Mouse (Mus musculus) adrenal gland, postnatal 14 days (tissue): Measurements from ENCODE around the gene Grsf1. TPM values are rescaled to one million over a fixed set of nuclear protein-coding genes. Genes with fewer than 3 reads are reported as not detected.
A peak's percentile ranks its signal among the peaks of the same experiment; 100 is the strongest.

Source experiments
- DNase-seq: peaks from one replicate; pipeline ENCODE4 v3.0.0; 2021; ENCODE audit warnings: mixed read lengths
- total RNA-seq: library from RNA; stranded (reverse); gene quantifications from 2 replicates; pipeline ENCODE4 v1.2.3, GENCODE M21; 2021

Gene Grsf1
- total RNA-seq, 1 experiment from 2014 or later = 151 TPM

DNA sequence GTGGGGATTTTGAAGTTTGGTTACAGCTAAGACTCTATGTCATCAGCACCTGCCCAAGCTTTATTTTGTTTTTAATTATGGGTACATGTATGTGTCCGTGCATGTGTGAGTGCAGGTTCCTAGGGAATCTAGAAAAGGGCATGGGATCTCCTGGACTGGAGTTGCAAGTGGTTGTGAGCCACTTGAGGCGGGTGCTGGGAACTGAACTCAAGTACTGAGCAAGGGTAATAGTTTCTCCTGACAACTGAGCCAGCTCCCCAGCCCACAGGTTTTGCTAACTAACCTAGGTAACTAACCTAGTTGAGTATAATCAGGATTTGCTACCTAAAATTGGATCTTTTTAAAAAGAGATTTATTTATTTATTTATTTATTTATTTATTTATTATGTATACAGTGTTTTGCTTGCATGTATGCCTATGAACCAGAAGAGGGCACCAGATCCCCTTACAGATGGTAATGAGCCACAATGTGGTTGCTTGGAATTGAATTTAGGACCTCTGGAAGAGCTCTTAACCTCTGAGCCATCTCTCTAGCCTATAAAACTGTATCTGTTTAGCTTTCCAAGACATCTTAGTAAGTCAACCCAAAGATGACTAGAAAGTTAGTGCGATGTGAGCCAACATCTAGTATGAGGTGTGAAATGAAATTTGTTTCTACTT lies 13.4 kb upstream of the Grsf1 start:
- peak; percentile 26 for DNase-seq

- no peak for DNase-seq
Measured at GRCm38 (mm10) chr5:88688583-88689187, 12.7 kb upstream of the Grsf1 start.

GRCm38 (mm10) chr5:88687996-88688406 lies 12.0 kb upstream of the Grsf1 start:
- DNase-seq = no peak

DNA sequence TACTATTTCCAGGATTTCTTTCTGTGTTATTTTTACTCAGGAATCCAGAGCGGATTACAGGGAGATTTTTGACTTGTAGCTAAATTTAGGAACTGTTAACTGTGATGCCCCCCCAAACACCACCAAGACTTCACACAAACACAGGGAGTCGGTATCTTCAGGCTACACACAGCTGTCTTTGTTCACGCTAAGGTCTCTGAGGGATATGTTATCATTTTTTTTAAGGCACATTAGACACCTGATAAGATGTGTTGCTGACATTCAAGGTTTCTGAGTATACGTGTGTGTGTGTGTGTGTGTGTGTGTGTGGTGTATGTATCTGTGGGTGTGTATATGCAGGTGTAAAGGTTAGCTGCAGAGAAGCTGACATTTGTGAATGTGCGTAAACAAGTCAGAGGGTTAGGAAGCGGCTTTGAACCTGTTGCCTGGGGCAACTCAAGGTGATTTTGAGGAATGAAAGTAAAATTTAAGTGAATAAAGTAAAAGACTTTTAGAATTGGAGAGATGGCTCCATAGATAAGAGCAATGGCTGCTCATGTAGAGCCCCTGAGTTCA lies 9.9 kb upstream of the Grsf1 start:
- DNase-seq = no peak

DNA sequence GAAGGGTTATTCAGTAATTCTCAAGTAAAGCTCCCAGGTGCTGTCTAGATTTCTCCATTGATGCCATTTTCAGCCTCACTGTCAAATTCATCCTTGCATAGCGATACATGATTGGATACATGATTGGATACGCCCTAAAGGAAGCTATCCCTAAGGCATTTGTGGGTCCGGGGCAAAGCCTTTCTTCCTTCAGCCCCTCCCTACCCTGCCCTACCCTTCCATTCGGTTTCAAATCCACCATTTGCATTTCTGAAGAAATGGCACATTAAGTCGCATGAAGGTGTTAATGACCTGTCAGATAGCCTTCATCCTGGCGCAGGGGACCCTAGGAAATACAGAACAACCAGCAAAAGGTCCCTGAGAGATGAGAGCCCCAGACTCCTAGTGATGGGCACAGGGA lies 9.3 kb upstream of the Grsf1 start:
- no peak for DNase-seq

GRCm38 (mm10) chr5:88684226-88684625 lies 8.3 kb upstream of the Grsf1 start:
- no peak for DNase-seq

GRCm38 (mm10) chr5:88683706-88684105 lies 7.7 kb upstream of the Grsf1 start:
- no peak for DNase-seq

DNA sequence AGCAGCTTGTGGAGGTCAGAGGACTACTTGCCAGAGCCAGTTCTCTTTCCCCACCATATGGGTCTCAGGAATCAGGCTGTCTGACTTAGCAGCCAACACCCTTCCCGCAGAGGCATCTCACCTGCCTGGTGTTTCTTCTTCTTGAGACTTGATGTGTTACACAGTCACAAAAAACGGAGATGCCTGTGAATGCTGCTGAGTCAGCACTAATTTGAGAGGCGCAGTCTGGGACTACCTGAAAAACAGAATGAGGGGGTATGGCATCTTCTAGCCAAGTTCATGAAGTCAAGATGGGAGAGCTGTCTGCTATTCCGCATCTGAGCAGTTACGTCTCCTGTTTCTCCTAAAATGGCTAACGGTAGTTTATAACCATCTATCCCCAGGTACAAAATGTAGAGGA lies 4.6 kb upstream of the Grsf1 start:
- DNase-seq = no peak

GRCm38 (mm10) chr5:88679341-88679740 lies 3.4 kb upstream of the Grsf1 start:
- DNase-seq = no peak

GRCm38 (mm10) chr5:88678929-88679328 lies 3.0 kb upstream of the Grsf1 start:
- DNase-seq = no peak

DNA sequence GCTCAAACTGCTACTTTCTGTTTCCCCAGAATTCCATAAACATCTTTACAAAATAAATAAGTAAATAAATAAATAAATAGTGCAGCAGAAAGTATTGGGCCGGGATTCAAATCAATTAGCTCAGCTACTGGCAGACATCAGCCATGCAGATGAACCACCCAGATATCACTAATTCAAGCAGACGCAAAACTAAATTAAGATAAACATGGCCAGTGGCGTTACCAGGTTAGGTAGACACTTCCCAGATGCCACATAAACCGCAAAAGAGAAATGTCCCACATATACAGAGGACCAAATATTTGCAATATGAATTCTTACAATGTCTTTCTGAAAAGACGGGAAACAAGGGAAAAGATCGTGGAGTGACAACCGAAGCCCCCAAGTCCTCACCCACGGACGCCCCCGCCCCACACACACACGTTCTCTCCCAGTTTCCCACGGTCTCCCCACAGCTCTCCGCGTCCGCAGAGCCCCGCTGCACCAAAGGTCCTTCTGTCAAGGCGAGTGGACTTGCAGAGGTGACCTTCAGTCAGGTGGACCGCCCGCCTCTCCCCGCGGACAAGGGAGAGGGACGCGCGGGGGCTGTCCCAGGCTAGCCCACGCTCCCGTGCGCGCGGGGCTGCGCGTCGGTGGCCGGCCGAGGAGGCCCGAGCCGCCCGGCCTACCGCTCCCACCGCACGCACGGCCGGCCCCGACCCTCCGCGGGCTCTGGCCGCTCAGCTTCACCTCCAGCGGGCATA lies 1.1 kb downstream of the Grsf1 start:
- DNase-seq = peak; percentile 73

DNA sequence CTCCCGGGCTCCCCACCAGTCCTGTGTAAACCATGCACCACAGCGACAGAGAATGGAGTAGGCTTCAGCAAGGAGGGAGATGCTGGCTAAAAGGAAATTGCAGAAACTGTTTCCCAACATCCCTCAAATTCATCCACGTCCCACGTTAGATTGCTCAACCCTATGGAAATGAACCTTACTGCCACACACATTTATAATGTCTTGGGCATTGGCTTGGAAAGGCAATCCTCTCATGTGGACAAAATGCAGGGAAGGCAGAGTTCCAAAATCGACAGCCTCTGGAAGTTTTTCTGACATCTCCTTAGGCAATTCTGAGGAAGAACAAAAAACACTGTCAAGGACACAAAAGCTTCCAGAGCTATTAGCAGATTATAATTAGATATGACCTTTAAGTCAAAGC lies 12.1 kb downstream of the Grsf1 start:
- no peak for DNase-seq

DNA sequence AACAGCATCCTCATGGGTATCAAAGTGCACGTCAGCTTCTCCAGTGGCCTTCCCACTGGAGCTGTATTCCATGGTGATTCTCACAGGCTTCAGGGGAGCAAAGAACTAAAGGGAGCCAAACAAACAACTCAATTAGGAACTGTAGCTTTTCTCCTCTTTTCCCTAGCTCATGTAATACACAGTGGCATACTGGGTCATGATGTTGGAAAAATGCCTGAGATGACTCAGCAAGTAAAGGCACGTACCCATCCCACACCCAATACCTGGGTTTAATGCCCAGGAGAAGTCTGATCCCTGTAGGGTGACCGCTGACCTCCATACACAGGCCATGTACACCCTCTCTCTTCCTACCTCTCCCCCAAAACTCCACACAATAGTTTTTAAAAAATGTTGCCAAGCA lies 12.8 kb downstream of the Grsf1 start:
- no peak for DNase-seq

GRCm38 (mm10) chr5:88657868-88658267 lies 18.1 kb downstream of the Grsf1 start:
- no peak for DNase-seq

- DNase-seq = peak; percentile 20
Measured at GRCm38 (mm10) chr5:88652589-88652988, 23.4 kb downstream of the Grsf1 start.

DNA sequence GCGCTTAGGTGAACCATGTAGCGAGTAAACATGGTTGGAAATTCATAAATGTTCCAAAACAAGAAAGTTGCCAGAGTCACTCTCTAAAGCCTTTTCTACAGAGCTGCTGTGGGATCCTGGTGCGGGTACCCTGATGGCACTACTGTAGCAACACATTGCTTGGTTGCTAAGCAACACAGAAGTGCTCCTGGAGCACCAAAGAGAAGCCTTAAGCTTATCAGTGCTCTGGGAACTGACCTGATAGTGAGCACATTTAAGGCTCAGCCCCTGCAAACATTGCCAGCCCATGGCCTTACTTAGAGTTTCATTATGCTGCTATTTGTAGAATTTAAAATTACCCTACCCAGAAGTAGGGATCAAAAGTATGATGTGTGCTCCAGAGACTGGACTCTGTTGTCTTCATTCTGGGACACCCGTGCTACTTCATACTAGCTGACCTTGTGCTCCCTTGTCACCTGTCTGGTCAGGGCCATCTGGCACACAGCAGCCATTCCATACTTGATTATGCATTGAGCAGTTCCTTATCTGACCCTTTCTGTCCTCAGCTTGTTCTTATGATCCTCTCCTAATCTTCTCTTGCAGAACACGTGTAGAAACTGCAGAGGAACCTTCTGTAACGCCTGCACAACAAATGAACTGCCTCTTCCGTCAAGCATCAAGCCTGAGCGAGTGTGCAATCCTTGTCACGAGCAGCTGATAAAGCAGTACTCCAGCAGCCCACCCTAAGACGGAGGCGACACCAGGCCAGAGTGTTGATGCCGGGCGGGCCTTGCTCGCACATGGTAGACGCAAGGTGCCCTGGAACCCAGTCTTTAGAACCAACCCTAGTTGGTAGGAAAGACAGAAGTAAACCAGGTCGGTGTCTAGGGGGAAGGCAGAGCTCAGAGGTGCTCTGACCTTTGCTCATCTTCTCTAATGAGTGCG lies 26.5 kb downstream of the Grsf1 start:
- DNase-seq = no peak

GRCm38 (mm10) chr5:88645405-88645804 lies 30.6 kb downstream of the Grsf1 start:
- no peak for DNase-seq

DNA sequence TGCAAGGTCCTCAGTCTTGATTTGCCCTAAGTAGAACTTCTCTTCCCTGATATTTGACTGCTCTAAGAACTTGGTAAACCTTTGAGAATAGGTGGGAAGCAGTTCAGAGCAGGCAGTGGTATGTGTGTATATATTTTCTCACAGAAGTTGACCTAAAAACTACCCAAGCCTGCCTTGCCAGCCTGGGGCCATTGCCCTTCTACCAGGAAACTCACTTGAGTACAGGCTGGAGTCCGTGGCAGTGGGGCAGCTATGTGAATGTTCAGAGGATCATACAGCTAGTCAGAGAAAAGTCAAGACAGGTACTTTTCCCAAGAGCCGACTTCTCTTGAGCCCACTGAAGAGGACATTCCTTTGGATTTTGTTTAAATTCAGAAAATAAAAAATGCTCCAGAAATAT lies 31.1 kb downstream of the Grsf1 start:
- DNase-seq = no peak

- peak; percentile 88 for DNase-seq
Measured at GRCm38 (mm10) chr5:88643491-88643890, 32.5 kb downstream of the Grsf1 start.

DNA sequence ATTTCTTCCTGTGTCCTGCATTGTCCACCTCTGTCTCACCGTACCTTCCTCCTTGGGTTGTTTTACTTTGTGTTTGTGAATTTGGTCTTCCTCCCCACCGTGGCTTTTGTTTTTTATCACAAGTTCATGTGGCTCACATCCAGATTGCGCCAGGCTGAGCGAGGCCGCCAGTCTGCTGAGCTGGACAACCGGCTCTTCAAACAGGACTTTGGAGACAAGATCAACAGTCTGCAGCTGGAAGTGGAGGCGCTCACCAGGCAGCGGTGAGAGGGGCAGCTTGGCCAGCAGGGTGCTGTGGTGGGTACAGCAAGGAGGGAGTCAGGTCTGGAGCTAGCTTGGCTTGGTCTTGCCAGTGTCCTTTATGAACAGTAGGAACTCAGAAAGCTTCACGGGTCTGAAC lies 33.2 kb downstream of the Grsf1 start:
- peak; percentile 76 for DNase-seq

DNA sequence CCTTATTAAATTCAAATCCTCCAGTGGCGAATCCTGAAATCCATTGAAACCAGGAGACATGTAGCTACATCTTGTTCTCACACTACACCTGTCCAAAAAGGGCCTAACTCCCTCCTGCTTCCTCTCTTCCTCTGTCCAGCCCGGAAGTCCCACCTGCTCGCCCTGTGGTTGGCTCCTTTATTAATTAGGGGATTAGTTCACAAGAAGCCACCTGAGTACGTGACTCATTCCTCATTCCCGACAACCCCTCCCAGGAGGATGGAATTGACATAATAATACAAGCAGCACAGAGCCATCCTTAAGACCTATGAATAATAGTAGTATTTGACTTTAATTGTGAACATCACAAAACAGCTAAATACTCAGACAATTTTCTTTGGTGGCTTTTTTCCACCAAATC lies 41.9 kb downstream of the Grsf1 start:
- DNase-seq = no peak

DNA sequence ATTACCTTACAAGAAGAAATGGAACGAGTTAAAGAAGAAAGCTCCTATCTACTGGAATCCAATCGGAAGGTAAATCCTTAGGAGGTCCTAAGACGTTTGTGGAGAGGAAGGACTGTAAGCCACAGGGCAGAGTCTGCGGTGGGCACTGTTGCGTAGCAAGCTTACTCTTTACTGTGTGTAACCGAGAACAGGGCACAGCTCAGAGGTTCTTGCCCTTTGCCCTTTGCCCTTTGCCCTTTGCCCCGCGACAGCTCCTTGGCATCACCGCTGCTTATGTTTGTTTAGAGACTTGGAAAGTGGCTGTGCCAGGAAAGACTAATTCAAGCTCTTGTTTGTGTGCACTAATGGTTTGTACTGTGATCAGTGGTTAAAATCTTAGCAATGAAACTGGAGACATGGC lies 43.5 kb downstream of the Grsf1 start:
- DNase-seq = no peak
